Mouse (Mus musculus) testis, adult 2 months (tissue): ENCODE data around the gene Gpx5.

Experiments
- CTCF ChIP-seq: fragments of 200-500 bp; IDR thresholded peaks from 2 replicates; pipeline ENCODE4 v1.5.1; 2012; ENCODE audit warnings: low read depth, mild to moderate bottlenecking, inconsistent platforms, low read length, moderate library complexity; ENCODE audit not compliant: control insufficient read depth, insufficient read depth, insufficient replicate concordance
- POLR2A ChIP-seq: fragments of 200-500 bp; IDR thresholded peaks from 2 replicates; pipeline ENCODE4 v1.6.1; 2012; ENCODE audit warnings: low read depth, mild to moderate bottlenecking, inconsistent platforms, low read length, moderate library complexity; ENCODE audit not compliant: control insufficient read depth

DNA sequence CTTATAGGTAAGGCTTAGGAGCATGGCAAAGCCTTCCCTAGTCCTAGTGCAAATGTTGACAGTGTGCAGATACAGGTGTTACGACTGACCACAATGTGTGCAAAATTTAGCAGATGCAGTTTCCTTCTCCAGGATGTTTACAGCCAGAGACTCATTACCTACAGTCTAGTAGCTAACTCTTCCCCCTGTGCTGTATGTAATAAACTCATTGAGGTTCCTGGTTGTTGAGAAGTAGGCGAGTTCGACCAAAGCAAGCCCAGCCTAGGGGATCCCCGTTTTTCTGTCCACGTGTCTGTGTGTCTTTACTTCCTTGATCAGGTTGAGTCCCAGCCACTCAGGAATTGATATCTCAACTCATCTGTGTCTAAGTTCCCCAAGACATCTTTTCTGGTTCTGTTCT, 48.4 kb downstream of the Gpx5 start:
- TF ChIP-seq POLR2A, result no peak
- TF ChIP-seq CTCF, result no peak
